Mouse (Mus musculus): Measurements from ENCODE around the gene Tmem223.
A peak's percentile ranks its signal among the peaks of the same experiment; 100 is the strongest.
"Not testable (repeated sequence)": the region's sequence is repeated elsewhere in the genome, so short reads cannot be mapped to it uniquely, and the experiment has no call there.

Tmem223 gene

DNA sequence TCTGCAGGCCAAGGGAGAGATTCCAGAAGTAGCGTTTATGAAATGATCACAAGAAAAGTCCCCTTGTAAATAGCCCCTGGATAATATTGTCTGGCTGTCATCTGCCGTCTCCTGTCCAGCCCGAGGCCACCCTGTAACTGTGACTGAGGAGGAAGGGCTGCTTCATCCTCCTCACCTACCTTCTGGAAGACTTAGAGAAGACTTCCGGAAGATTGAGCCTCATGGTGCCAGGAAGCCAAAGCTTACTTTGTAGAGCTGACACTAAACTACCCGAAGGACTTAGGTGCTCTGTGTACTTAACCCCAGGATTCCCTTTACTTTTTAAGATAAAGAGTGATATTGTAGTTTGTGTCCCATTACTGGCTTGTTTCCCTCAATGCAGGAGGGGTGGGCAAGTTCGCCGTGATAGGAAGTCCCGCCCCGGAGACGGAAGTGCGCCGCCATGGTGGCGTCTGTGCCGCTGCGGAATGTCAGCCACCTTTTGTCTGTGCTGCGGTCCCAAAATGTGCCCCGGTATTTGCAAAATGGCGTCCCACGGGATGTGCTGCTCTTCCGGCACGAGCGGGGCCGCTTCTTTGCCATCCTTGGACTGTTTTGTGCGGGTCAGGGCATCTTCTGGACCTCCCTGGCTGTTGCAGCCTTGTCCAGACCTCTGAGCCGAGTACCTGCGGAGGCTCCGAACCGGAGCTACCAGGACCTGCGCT lies at the start of gene Tmem223:
TSS of gene Tmem223 (plus strand) at position 430 of the 704 bp plus-strand sequence.
- DNase-seq (ENCODE audit: low read depth) = no peak

DNA sequence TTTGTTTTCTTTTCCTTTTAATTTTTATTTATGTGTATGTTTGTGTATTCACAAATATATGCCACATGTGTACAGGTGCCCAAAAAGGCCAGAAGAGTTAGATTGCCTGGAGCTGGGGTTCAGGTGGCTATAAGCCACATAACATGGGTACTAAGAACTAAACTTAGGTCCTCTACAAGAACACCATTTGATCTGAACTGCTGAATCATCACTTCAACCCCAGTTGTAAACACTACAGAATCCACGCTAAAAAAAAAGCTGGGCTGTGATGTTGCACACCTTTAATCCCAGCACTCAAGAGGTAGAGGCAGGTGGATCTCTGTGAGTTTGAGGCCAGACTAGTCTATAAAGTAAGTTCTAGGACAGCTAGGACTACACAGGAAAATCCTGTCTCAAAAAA lies 49.4 kb upstream of the Tmem223 start:
- no peak for DNase-seq (ENCODE audit: low read depth)

DNA sequence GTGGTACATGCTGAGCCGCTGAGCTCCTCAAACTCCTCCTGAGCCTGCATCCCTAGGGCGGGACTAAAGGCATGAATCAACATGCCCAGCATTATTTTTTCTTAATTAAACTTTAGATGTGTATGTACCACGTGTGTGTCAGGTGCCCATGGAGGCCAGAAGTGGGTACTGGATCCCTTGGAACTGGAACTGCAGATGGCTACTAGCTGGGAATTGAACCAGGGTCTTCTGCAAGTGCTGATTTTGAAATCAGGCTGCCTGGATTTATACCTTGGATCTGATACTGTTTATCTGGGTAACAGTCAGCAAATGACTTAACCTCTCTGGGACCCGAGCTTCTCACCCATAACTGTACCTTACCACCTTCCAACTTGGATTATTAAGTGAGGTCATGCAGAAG lies 48.8 kb upstream of the Tmem223 start:
- DNase-seq (ENCODE audit: low read depth) = no peak

DNA sequence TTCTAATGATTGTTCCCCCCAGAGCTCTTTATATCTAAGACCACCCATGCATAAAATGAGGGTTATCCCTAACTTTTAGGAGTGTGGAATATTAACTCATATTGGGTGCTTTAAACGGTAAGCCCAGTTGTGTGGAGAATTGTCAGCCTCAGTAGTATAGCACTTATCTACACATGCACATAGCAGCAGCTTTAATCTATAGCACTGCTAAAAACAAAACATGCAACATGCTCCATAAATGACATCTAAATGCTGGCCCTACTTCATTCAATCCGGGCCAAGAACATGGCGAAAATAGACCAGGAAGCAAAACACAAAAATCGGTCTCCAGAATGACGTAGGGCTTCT lies 48.3 kb upstream of the Tmem223 start:
- no peak for DNase-seq (ENCODE audit: low read depth)

DNA sequence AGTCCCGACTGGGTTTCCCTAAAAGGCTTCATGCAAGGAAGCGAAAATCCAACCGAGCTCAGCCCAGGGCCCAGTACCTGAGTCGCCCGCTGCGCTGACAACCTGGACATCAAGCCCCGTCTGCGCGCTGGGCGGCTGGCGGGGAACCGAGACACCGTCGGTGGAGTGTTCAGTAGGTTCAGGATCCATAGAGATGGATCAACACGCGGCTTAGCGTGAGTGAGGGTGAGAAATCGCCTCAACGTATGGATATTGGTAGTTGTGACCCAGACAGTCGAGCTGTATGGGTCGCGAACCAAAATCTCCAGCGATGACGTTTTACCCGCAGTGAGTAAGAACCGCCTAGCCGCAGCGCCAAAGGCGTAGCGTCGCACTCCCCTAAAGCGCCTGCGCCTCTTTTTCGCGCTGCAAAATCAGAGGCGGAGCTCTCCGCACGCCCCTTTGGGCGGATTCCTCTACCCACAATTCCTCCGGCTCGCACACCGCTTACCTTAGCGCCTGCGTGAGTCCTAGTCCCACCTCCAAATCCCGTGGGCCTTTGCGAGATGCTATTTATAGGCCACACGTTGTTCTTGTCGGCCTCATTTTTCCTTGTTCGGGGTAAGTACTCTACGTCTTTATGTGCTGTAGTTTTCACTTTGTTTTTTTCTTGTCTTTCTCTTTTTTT lies 47.8 kb upstream of the Tmem223 start, which contains the start of gene Slc3a2:
TSS of gene Slc3a2 (minus strand) at position 463 of the 667 bp plus-strand sequence.
- peak; percentile 99 for DNase-seq (ENCODE audit: low read depth)

DNA sequence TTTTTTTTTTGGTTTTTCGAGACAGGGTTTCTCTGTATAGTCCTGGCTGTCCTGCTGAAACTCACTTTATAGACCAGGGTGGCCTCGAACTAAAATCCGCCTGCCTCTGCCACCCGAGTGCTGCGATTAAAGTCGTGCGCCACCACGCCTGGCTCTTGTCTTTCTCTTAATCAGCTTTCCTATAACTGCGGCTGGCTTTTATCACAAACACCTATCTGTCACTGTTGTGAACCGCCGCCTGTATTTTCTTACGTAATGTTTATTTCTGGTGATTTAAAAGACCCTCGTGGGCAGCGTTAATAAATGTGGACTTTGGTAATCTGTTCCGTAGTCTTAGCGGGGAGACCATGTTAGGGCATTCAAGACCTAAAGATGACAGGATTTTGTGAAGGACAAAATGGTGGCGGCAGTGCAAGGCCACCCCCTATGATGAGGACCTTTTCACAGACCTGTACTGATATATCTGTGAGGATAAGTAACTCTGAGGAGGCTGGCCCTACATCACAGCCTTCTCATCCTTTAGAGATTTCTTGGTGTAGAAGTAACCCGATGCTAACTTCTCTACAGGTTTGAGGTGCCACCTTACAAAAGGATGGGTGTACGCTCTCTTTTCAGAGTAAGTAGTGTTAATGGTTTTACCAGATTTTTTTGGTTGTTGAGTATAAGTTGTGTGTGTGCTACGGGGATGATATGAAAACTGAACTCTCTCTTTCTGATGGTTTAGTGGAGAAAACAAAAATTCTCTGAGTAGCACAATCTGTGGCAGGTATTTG lies 47.0 kb upstream of the Tmem223 start:
- DNase-seq (ENCODE audit: low read depth) = peak; percentile 44

DNA sequence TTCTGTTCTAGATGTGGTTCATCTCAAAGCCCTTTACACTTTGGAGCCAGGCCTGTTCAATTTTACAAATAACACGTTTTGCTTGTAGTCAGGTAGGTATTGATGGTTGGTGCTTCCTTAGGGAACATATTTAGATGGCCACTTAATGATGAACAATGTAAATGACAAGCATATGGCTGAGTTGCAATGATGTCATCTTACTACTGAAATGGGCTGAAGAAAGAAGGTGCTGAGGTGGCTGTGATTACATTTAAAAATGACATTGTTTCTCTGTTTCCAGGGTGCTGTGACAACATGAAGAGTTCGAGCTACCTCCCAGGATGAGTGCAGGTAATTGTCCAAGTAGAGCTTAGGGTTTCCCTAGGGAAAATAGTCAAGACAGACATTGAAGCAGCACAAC lies 46.4 kb upstream of the Tmem223 start:
- no peak for DNase-seq (ENCODE audit: low read depth)

DNA sequence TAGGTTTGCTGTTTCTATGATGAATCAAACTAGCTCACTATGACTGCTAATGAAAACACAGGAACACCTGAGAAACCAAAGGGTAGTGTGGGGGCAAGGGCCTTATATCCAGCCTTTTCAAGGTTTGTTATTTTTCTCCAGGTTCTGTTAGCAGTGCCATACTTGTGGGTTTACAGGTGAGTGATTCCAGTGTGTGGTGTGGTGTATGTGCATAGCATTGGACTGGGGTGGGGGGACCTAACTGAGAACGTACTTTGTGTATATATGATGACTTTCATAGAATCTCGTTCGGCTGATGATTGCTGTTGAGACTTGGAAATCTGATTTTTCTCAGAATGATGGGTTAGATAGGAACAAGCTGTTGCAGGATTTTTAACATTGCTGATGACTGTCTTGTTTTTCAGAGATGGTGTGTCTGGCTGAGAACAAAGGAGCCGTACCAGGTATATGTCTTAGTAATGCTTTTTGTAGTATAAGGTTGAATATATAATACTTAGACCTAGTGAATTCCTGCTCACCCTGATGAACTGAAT lies 45.6 kb upstream of the Tmem223 start:
- no peak for DNase-seq (ENCODE audit: low read depth)

DNA sequence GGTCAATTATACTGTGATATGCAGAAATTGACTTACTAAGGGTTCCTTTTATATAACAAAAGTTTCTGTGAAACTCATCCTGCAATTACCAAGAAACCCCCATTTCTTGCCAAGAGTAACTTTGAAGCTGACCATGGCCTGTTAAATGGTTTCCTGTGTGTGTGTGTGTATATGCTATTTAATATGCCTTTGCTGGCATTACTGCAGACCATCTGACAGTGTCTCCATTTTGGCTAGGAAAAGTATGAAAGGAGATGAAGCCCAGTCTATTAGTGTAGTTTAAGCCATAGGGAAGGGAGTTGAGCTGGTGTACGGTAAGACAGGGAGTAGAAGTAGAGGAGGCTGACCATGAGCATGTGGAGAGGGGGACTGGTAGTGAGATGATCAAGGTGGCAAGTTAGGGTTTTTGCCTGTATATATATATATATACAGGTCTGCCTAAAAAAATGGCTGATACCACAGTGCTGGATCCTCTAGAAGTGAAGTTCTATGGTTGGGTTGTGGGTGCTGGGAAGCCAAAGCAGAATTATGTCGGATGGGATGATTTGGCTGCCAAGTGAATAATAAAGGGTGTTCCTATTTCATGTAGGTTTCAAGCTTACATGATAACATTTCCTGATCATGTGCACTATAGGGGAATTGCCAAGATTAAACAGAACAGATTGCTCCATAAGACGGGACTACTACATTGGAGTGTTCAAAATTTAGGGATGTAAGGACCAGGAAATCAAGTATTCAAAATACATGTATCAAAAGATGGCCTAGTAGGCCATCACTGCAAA lies 44.0 kb upstream of the Tmem223 start:
- DNase-seq (ENCODE audit: low read depth) = peak; percentile 40

DNA sequence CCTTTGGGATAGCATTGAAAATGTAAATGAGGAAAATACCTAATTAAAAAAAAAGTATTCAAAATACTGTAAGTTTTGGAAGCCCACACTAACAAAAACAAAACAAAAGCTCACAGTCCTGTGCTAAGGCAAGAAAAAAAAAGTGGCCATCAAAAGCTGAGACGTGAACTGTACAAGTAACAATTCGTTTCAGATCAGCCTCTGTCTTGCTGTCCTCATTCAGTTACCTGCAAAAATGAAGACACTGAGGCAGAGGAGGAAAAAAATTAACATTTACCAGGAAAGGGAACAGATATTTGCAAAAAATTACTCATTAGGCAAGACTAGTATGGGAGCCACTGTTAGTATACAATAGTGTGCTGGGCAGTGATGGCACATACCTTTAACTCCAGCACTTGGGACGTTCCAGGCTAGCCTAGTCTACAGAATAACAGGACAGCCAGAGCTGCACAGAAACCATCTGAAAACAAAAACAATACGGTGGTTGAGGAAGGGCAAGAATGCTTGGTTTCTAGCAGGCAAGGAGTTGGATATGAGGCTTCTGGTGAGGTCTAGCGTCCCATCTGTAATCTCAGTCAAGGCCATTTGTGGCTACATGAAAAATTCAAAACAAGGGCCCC lies 43.2 kb upstream of the Tmem223 start:
- DNase-seq (ENCODE audit: low read depth) = no peak

DNA sequence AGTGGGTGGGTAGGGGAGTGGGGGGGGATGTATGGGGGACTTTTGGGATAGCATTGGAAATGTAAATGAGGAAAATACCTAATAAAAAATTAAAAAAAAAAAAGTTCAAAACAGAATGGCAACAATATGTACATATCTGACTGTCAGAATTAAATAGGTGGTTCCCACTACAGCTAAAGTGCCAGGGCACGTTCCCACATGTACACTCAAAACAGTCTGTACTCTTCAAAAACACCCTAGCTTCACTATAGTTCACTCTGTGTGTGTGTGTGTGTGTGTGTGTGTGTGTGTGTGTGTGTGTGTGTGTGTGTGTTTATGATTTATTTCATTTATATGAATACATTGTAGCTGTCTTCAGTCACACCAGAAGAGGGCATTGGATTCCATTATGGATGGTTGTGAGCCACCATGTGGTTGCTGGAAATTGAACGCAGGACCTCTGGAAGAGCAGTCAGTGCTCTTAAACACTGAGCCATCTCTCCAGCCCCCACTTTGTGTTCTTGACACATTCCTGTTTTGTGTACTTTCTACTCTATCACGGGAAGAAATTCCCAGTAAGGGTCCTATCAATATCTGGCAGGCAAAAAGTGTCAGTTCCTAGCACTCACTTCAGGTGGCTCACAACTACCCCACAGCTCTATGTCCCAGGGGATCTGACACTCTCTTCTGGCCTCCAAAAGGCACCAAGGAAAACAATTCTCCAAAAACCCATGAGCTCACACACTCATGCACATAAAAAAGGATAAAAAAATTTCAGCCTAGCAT lies 42.3 kb upstream of the Tmem223 start:
- DNase-seq (ENCODE audit: low read depth) = not testable (repeated sequence)

DNA sequence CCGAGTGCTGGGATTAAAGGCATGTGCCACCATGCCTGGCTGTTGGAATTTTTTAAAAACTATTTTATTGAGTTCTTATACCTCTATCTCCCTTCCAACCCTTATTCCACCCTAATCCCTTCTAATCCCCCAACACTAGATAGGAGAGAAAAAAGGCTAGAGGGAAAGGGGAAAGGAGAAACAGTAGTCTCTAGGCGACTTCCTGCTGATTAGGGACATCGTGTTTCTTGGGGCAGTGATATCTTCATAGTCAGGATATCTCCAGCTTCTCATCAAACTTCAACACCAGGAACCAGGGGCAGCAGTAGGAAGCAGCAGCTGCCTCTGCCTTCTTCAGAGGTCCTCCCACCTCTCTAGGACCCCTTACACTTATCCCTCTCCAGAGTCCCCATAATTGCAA lies 36.5 kb upstream of the Tmem223 start:
- no peak for DNase-seq (ENCODE audit: low read depth)

DNA sequence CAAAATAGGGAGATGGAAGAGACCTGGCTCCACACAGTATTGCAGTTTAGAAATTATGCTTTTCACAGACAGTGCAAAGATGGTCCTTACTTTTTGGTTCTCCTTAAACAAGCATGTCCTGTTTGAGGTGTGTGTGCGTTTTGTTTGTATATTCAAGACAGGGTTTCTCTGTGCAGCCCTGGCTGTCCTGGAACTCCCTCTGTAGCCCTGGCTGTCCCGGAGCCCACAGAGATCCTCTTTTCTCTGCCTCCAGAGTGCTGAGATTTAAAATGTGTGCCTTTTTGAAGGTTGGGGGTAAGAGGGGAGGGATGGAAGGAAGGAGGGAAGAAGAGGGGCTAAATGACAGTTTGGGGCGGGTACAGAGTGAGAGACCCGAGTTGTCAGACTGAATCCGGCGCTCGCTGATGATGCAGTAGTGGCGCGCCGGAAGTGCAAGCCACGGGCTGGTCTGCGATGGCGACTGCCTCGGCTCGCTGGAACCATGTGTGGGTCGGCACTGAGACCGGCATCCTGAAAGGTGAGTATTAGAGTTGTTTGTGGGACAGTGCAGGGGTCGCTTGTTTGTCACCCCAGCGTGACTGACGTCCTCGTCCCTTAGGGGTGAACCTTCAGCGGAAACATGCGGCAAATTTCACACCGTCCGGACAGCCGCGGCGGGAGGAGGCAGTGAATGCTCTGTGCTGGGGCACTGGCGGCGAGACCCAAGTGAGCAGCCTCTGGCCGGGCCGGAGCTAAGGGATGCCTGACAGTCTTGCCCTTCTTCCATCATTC lies 35.2 kb upstream of the Tmem223 start, which contains the start of gene Wdr74:
TSS of gene Wdr74 (plus strand) at position 439 of the 771 bp plus-strand sequence.
- DNase-seq (ENCODE audit: low read depth) = peak; percentile 98

DNA sequence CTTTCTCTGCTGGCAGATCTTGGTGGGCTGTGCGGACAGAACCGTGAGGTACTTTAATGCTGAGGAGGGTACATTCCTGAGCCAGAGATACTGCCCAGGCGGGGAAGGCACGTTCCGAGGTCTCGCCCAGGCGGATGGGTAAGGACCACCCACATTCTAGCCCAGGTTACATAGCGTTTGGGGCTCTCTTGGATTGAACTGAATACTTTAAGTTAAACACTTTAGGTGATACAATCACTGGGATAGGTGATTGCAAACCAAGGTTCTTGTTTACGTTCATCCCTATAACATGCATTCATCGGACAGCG lies 34.7 kb upstream of the Tmem223 start:
- no peak for DNase-seq (ENCODE audit: low read depth)

DNA sequence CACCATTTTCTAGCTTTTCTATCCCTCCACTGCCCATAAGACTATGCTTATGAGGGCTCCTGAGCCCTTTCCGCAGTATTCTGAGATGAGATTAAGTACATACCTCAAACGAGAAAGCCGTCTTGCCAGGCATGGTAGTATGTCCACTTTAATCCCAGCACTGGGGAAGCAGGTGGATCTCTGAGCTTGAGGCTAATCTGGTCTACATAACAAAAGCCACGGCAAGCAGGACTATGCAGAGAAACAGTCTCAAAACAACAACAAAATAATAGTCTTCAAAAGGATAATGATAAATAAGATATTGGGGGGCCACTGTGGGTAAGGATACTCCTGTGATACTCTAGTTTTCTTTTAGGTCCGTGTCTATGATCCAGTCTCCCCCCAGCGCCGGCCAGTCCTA lies 31.9 kb upstream of the Tmem223 start:
- DNase-seq (ENCODE audit: low read depth) = no peak

DNA sequence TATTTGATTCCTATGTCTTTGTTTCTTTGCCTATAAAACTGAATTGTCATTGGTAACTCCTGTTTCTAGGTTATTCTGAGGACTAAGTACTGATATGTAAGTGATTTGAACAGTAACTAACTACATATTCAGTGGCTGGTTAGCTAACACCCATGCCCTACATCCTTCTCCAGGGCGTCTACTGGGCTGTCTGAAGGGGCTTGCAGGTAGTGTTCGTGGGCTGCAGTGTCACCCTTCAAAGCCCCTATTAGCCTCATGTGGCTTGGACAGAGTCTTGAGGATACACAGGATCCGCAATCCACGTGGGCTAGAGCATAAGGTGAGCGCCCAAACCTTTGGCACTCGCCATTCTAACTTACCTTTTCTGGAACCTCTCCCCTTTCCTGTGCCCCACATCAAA lies 31.1 kb upstream of the Tmem223 start:
- no peak for DNase-seq (ENCODE audit: low read depth)

DNA sequence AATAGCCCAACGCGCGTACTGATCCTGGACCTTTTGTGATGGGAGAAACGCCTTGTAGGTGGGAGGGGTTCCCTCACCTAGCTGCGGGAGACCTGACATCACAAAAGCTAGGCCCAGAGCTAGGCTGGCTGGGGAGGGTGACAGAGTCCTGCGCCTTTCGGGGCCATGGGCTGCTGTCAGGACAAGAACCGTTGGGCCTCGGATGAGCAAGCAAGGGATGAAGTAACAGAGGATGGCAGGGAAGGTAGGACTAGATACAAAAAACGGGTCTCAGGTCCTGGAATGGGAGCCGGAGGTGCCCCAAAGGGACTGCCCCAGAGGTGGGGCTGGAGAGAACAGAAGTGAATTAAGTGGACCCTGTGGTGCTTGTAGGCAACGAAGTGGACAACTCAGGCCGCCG lies 30.2 kb upstream of the Tmem223 start, which contains the start of gene 1700092M07Rik:
TSS of gene 1700092M07Rik (plus strand) at position 116 of the 400 bp plus-strand sequence.
- no peak for DNase-seq (ENCODE audit: low read depth)

DNA sequence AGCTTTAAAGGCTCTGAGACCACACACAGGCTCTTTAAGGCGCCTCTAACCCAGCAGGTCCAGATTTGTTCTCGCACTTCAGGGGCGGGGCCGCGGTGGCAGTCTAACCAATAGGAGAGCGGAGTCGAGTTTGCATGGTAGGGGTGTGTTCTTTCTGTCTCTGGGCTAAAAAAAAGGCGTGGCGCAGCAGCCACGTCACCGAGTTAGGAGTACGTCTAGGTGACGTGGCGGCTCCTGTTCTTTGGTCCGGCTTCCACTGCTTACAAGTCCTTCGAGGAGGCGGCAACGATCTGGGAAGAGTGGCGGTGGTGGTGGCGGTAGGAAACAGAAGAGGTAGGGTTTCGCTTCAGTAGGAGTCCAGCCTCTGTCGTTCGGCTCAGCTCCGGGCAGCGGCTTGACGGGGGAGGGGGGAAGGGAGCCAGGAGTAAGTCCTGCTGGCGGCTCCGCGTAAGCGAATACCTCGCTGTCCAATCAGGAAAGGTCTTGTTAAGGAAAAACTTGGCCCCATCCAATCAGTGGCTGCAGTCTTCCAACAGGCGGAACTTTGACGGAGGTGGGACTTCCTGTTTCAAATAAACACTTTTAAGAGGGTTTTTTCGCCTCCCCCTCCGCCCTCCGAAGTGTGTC lies 29.4 kb upstream of the Tmem223 start, which contains the start of gene Stx5a:
TSS of gene Stx5a (plus strand) at position 171 of the 627 bp plus-strand sequence.
- DNase-seq (ENCODE audit: low read depth) = peak; percentile 99

DNA sequence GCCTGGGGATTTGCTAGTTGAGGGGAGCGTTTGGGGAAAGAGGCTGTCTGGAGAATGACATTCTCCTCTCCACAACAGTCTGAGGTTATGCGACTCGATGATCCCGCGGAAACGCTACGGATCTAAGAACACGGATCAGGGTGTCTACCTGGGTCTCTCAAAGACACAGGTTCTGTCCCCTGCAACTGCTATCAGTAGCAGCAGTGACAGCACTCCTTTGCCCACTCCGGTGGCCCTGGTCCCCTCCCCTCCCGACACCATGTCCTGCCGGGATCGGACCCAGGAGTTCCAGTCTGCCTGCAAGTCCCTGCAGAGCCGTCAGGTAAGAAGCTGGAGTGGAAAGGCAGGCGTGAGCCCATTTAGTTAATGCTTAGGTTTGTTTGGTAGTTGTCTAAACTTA lies 28.6 kb upstream of the Tmem223 start:
- no peak for DNase-seq (ENCODE audit: low read depth)

All from NIH3T3 (cell line).